Mouse (Mus musculus): ENCODE data around the gene Prn.
A peak's percentile ranks its signal among the peaks of the same experiment; 100 is the strongest.

- TF ChIP-seq POLR2A (IDR thresholded peaks at IDR 0.05; ENCODE audit: extremely low read depth, insufficient read depth, low read length) (no peak), CTCF (IDR thresholded peaks at IDR 0.05; ENCODE audit: extremely low read depth, insufficient read depth, low read length) (peak; percentile 99)
Observed at GRCm38 (mm10) chr2:131982546-131983196, 72.9 kb downstream of the Prn start.
